Mouse (Mus musculus) heart, postnatal 0 days (tissue): ENCODE data around the gene Stag1. TPM values are rescaled to one million over a fixed set of nuclear protein-coding genes. Genes with fewer than 3 reads are reported as not detected.

Experiments
- ATAC-seq: fragments of 200-750 bp; cut with Nextera tagmentation; 2 replicates; pipeline ENCODE4 v1.8.0; 2017; ENCODE audit warnings: low read depth, moderate number of reproducible peaks, moderate library complexity; ENCODE audit not compliant: insufficient read depth
- DNase-seq: peaks from one replicate; pipeline ENCODE4 v3.0.0-alpha.2; 2016; ENCODE audit warnings: low spot score
- H3K27ac ChIP-seq: fragments of 300-500 bp; sonication (generic); 2 replicates; pipeline ENCODE4 v1.5.1; 2014; ENCODE audit warnings: low read depth, mild to moderate bottlenecking
- H3K27me3 ChIP-seq: fragments of 300-500 bp; sonication (generic); 2 replicates; pipeline ENCODE4 v1.6.1; 2014; ENCODE audit warnings: low read length, mixed read lengths; ENCODE audit not compliant: control insufficient read depth, insufficient read depth
- H3K36me3 ChIP-seq: fragments of 300-500 bp; sonication (generic); replicated peaks from 2 replicates; pipeline ENCODE4 v1.6.1; 2014; ENCODE audit warnings: low read length, mixed read lengths; ENCODE audit not compliant: control insufficient read depth, insufficient read depth
- H3K4me1 ChIP-seq: fragments of 300-500 bp; sonication (generic); 2 replicates; pipeline ENCODE4 v1.6.1; 2014; ENCODE audit warnings: antibody characterized with exemption; ENCODE audit not compliant: control insufficient read depth, insufficient read depth
- H3K4me2 ChIP-seq: fragments of 300-500 bp; sonication (generic); 2 replicates; pipeline ENCODE4 v1.6.1; 2014; ENCODE audit warnings: low read depth, mild to moderate bottlenecking, low read length, moderate library complexity
- H3K4me3 ChIP-seq: fragments of 300-500 bp; sonication (generic); 2 replicates; pipeline ENCODE4 v1.5.1; 2014; ENCODE audit warnings: low read depth, low read length
- H3K9ac ChIP-seq: fragments of 300-500 bp; sonication (generic); replicated peaks from 2 replicates; pipeline ENCODE4 v1.6.1; 2014; ENCODE audit warnings: low read depth, low read length, mixed read lengths
- H3K9me3 ChIP-seq: fragments of 300-500 bp; sonication (generic); replicated peaks from 2 replicates; pipeline ENCODE4 v1.6.1; 2016; ENCODE audit warnings: low read length; ENCODE audit not compliant: control insufficient read depth
- CTCF ChIP-seq: IDR thresholded peaks from 2 replicates; pipeline ENCODE4 v1.5.1; 2016; ENCODE audit warnings: antibody characterized with exemption, control low read depth, low read depth
- EP300 ChIP-seq: IDR thresholded peaks from 2 replicates; pipeline ENCODE4 v1.6.1; 2016; ENCODE audit warnings: antibody characterized with exemption, low read depth
- WGBS: fragments of 180-500 bp; shearing (Covaris S2); extraction: QIAGEN DNeasy Blood & Tissue Kit; methylation state at CpG from one replicate; pipeline ENCODE4 v1.1.7; 2014; 5-methylcytosine and 5-hydroxymethylcytosine counted together
- polyA plus RNA-seq: library from polyadenylated mRNA; unstranded; fragments of >200 nt; fragmentation: Nextera tagmentation; extraction: Ambion mirVana; gene quantifications from 2 replicates; pipeline ENCODE4 v1.2.1, GENCODE M21; 2015
- total RNA-seq: library from RNA; depleted of rRNA; stranded (reverse); fragments of >200 nt; gene quantifications from 2 replicates; pipeline ENCODE4 v1.2.3, GENCODE M21; 2014; ENCODE audit warnings: low replicate concordance; rRNA removed

Stag1 gene
- total RNA-seq: 17.9 and 30.7 TPM in 2 replicates
- polyA plus RNA-seq: 24.0 and 24.9 TPM in 2 replicates

- no peaks in the 10 kb centered on the region for H3K27me3 ChIP-seq
- no peak within 1 kb of the TSS for H3K27ac ChIP-seq
- ATAC-seq: no peak
- DNase-seq: no peak
- WGBS: 85% methylated on average over 8 of the region's 8 CpGs
- H3K36me3 ChIP-seq: no peaks in the 10 kb centered on the region
- H3K9ac ChIP-seq: no peak within 1 kb of the TSS
- no peaks in the 10 kb centered on the region for H3K9me3 ChIP-seq
- H3K4me3 ChIP-seq: no peak within 1 kb of the TSS
- TF ChIP-seq CTCF (no peak), EP300 (no peak)
- H3K4me1 ChIP-seq: peaks cover 15% of the 10 kb centered on the region; the same call in 1 of the 2 replicates
- no peak within 1 kb of the TSS for H3K4me2 ChIP-seq
These were observed at the start of gene Stag1 for GRCm38 (mm10) chr9:100597546-100597945. Gene Stag1 (plus strand): TSS chr9:100597798.

- no peak for ATAC-seq
- no peaks in the 10 kb centered on the region; the same call in 1 of the 2 replicates for H3K9me3 ChIP-seq
- peaks cover 18% of the 10 kb centered on the region for H3K4me1 ChIP-seq
- no peaks in the 10 kb centered on the region for H3K27me3 ChIP-seq
- no peak for DNase-seq
- no peak overlapping the region for H3K4me2 ChIP-seq
- peak; percentile 44 for TF ChIP-seq CTCF
- no peak for TF ChIP-seq EP300
- WGBS: 90% methylated on average over 2 of the region's 2 CpGs
- H3K36me3 ChIP-seq: peaks cover 12% of the 10 kb centered on the region
- H3K4me3 ChIP-seq: no peak overlapping the region
- no peak overlapping the region for H3K9ac ChIP-seq
- no peak overlapping the region for H3K27ac ChIP-seq
These were observed 49.3 kb upstream of the Stag1 start for GRCm38 (mm10) chr9:100548313-100548712.

- no peak overlapping the region for H3K4me3 ChIP-seq
- H3K9me3 ChIP-seq: no peaks in the 10 kb centered on the region
- H3K9ac ChIP-seq: no peak overlapping the region
- 62% methylated on average over 5 of the region's 5 CpGs for WGBS
- H3K4me2 ChIP-seq: no peak overlapping the region
- H3K4me1 ChIP-seq: no peaks in the 10 kb centered on the region
- TF ChIP-seq EP300 (no peak), CTCF (no peak)
- H3K36me3 ChIP-seq: peaks cover 7% of the 10 kb centered on the region; the same call in 1 of the 2 replicates
- no peaks in the 10 kb centered on the region for H3K27me3 ChIP-seq
- DNase-seq: no peak
- ATAC-seq: no peak
- no peak overlapping the region for H3K27ac ChIP-seq
These were observed 41.9 kb upstream of the Stag1 start for GRCm38 (mm10) chr9:100555686-100556085.

GRCm38 (mm10) chr9:100558023-100558573 lies 39.5 kb upstream of the Stag1 start:
- DNase-seq (no peak), ATAC-seq (no peak)
- no peaks in the 10 kb centered on the region for H3K9me3 ChIP-seq
- H3K27ac ChIP-seq: no peak overlapping the region
- WGBS: 82% methylated on average over 4 of the region's 4 CpGs
- no peaks in the 10 kb centered on the region for H3K27me3 ChIP-seq
- TF ChIP-seq CTCF (no peak), EP300 (no peak)
- no peak overlapping the region for H3K4me3 ChIP-seq
- H3K9ac ChIP-seq: no peak overlapping the region
- H3K4me1 ChIP-seq: no peaks in the 10 kb centered on the region
- no peak overlapping the region for H3K4me2 ChIP-seq
- H3K36me3 ChIP-seq: peaks cover under 1% of the 10 kb centered on the region; the same call in 1 of the 2 replicates

- H3K36me3 ChIP-seq: no peaks in the 10 kb centered on the region
- no peak overlapping the region for H3K9ac ChIP-seq
- DNase-seq: no peak
- no peaks in the 10 kb centered on the region for H3K27me3 ChIP-seq
- H3K4me3 ChIP-seq: no peak overlapping the region
- no peak overlapping the region for H3K27ac ChIP-seq
- no peaks in the 10 kb centered on the region for H3K9me3 ChIP-seq
- ATAC-seq: no peak
- TF ChIP-seq EP300 (no peak), CTCF (no peak)
- no peak overlapping the region for H3K4me2 ChIP-seq
- H3K4me1 ChIP-seq: no peaks in the 10 kb centered on the region
These were observed 38.6 kb upstream of the Stag1 start for GRCm38 (mm10) chr9:100558991-100559390.
